Mouse (Mus musculus): Measurements from ENCODE around the gene Spink8. TPM values are rescaled to one million over a fixed set of nuclear protein-coding genes. Genes with fewer than 3 reads are reported as not detected.

Gene Spink8
- total and polyA plus RNA-seq, 3 experiments = 15.7 TPM; not detected in 2

DNA sequence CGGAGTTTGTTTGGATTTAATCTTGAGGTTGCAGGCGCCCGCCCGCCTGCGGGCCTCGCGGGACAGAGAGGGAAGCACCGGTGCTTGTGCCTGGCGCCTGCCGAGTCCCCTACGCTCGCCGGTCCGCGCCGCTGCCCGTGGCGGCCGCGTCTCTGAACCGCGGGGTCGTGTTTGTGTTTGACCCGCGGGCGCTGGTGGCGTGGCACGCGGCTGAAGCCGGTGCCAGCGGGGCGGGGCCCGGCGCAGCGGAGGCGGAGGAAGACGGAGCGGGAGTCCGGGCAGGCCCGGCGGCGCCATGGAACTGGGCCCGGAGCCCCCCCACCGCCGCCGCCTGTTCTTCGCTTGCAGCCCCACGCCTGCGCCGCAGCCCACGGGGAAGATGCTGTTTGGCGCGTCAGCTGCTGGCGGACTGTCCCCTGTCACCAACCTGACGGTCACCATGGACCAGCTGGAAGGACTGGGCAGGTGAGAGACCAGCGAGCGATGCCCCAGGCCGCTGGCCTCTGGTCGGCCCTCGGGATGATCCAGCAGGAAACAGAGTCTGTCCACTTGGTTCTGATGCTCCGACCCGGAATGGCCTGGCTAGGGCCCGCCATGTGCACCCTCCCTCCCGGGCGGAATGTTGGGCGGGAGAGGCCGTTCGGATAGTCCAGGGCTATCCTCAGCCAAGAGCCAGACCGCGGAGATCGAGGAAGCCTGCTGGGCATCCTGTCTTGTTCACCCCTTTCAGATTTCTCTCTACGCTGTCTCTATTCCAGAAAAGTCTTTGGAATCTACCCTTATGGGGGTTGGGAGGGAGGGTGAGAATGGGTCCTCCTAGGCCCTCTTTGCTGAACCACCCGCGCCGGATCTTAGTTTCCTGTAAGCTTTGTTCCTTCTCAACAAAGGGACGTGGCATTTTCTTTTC, 63.9 kb downstream of the Spink8 start:
- Histone ChIP-seq H3K27me3 (ENCODE audit: insufficient read depth, low read length) (no peaks in the 10 kb centered on the region), H3K36me3 (replicated peaks) (peaks cover 42% of the 10 kb centered on the region), H3K9me3 (replicated peaks) (no peaks in the 10 kb centered on the region), H3K4me3 (ENCODE audit: low read depth, low read length) (peak overlapping the region; percentile 100), H3K4me1 (ENCODE audit: insufficient read depth, low read depth, low read length) (peaks cover 37% of the 10 kb centered on the region)
- peak; percentile 61 for DNase-seq (ENCODE audit: low spot score)
- TF ChIP-seq TAL1 (conservative IDR thresholded peaks at IDR 0.05; ENCODE audit: low read depth, low read length) (no peak), POLR2AphosphoS5 (IDR thresholded peaks at IDR 0.05; ENCODE audit: insufficient replicate concordance, low read depth, low read length) (no peak), CTCF (IDR thresholded peaks at IDR 0.05; ENCODE audit: low read depth, low read length) (no peak), GATA1 (IDR thresholded peaks at IDR 0.05; ENCODE audit: borderline replicate concordance, low read length) (no peak), GATA2 (IDR thresholded peaks at IDR 0.05; ENCODE audit: borderline replicate concordance, low read depth, low read length) (no peak)
- no peak for ATAC-seq (ENCODE audit: extremely low read depth, insufficient number of reproducible peaks, low FRiP score, poor library complexity, severe bottlenecking)

Other genes starting within 250 kb of the Spink8 start
- gene Fbxw15, start 244.0 kb upstream of the Spink8 start, total RNA-seq (2014; fragmentation: Nextera tagmentation) = not detected in 2 replicates
- gene Fbxw15, start 244.0 kb upstream of the Spink8 start, total RNA-seq (2017) = not detected in 2 replicates
- not detected in 2 replicates for gene Fbxw15, start 244.0 kb upstream of the Spink8 start, polyA plus RNA-seq (2012)
- gene Fbxw24, start 186.2 kb upstream of the Spink8 start, total RNA-seq (2014; fragmentation: Nextera tagmentation) = not detected in 2 replicates
- gene Fbxw24, start 186.2 kb upstream of the Spink8 start, total RNA-seq (2017) = not detected in 2 replicates
- gene Fbxw24, start 186.2 kb upstream of the Spink8 start, polyA plus RNA-seq (2012) = not detected in 2 replicates
- not detected in 2 replicates for gene Fbxw25, start 147.6 kb upstream of the Spink8 start, total RNA-seq (2014; fragmentation: Nextera tagmentation)
- gene Fbxw25, start 147.6 kb upstream of the Spink8 start, total RNA-seq (2017) = not detected in 2 replicates
- not detected in 2 replicates for gene Fbxw25, start 147.6 kb upstream of the Spink8 start, polyA plus RNA-seq (2012)
- gene Fbxw18, start 109.6 kb upstream of the Spink8 start, total RNA-seq (2014; fragmentation: Nextera tagmentation) = not detected in 2 replicates
- gene Fbxw18, start 109.6 kb upstream of the Spink8 start, total RNA-seq (2017) = 0.06 TPM in 1 of 2 replicates, not detected in the other
- gene Fbxw18, start 109.6 kb upstream of the Spink8 start, polyA plus RNA-seq (2012) = not detected in 2 replicates
- gene Fbxw26, start 66.2 kb upstream of the Spink8 start, total RNA-seq (2014; fragmentation: Nextera tagmentation) = not detected in 2 replicates
- gene Fbxw26, start 66.2 kb upstream of the Spink8 start, total RNA-seq (2017) = 0.11 TPM in 1 of 2 replicates, not detected in the other
- gene Fbxw26, start 66.2 kb upstream of the Spink8 start, polyA plus RNA-seq (2012) = not detected in 2 replicates
- not detected in 2 replicates for gene Fbxw27, start 21.6 kb upstream of the Spink8 start, total RNA-seq (2014; fragmentation: Nextera tagmentation)
- gene Fbxw27, start 21.6 kb upstream of the Spink8 start, total RNA-seq (2017) = 0.33 and 0.41 TPM in 2 replicates
- gene Fbxw27, start 21.6 kb upstream of the Spink8 start, polyA plus RNA-seq (2012) = not detected in 2 replicates
- gene Nme6, start 20.5 kb downstream of the Spink8 start, total RNA-seq (2014; fragmentation: Nextera tagmentation) = 45.6 and 63.6 TPM in 2 replicates
- gene Nme6, start 20.5 kb downstream of the Spink8 start, total RNA-seq (2017) = 33.4 and 44.1 TPM in 2 replicates
- gene Nme6, start 20.5 kb downstream of the Spink8 start, polyA plus RNA-seq (2012) = 7.6 and 13.6 TPM in 2 replicates
- not detected in 2 replicates for gene Camp, start 37.3 kb downstream of the Spink8 start, total RNA-seq (2014; fragmentation: Nextera tagmentation)
- gene Camp, start 37.3 kb downstream of the Spink8 start, total RNA-seq (2017) = not detected in 2 replicates
- 0.12 TPM in 1 of 2 replicates, not detected in the other for gene Camp, start 37.3 kb downstream of the Spink8 start, polyA plus RNA-seq (2012)
- gene Cdc25a, start 63.3 kb downstream of the Spink8 start, total RNA-seq (2014; fragmentation: Nextera tagmentation) = 37.1 and 38.5 TPM in 2 replicates
- 44.0 and 46.4 TPM in 2 replicates for gene Cdc25a, start 63.3 kb downstream of the Spink8 start, total RNA-seq (2017)
- 102 and 128 TPM in 2 replicates for gene Cdc25a, start 63.3 kb downstream of the Spink8 start, polyA plus RNA-seq (2012)
- 46.8 and 47.5 TPM in 2 replicates for gene Map4, start 119.2 kb downstream of the Spink8 start, total RNA-seq (2014; fragmentation: Nextera tagmentation)
- gene Map4, start 119.2 kb downstream of the Spink8 start, total RNA-seq (2017) = 27.2 and 28.3 TPM in 2 replicates
- 64.3 and 69.3 TPM in 2 replicates for gene Map4, start 119.2 kb downstream of the Spink8 start, polyA plus RNA-seq (2012)

All from G1E (cell line).